Mouse (Mus musculus) subcutaneous adipose tissue, adult 2 months (tissue): ENCODE measurements around the gene Hoxc11. TPM values are rescaled to one million over a fixed set of nuclear protein-coding genes. Genes with fewer than 3 reads are reported as not detected.

ENCODE experiments used
- polyA plus RNA-seq: library from polyadenylated mRNA; depleted of rRNA; stranded (reverse); fragments of >200 nt; gene quantifications from 2 replicates; pipeline ENCODE4 v1.2.3, GENCODE M21; 2012; ENCODE audit warnings: low replicate concordance; rRNA removed

Gene Hoxc11
- polyA plus RNA-seq, result 0.89 and 2.2 TPM in 2 replicates

GRCm38 (mm10) chr15:102954192-102955006 lies at the start of gene Hoxc11:
Gene Hoxc11, plus strand, starts transcription at chr15:102954427.

GRCm38 (mm10) chr15:102921053-102922011 lies 32.9 kb upstream of the Hoxc11 start, which contains the start of gene Hoxc13:
Gene Hoxc13, plus strand, starts transcription at chr15:102921103.

GRCm38 (mm10) chr15:102936279-102936972 lies 17.8 kb upstream of the Hoxc11 start, which contains the start of gene Hoxc12:
Gene Hoxc12, plus strand, starts transcription at chr15:102936757.

GRCm38 (mm10) chr15:102966776-102967311 lies 12.6 kb downstream of the Hoxc11 start, which contains the start of gene Hoxc10:
Gene Hoxc10, plus strand, starts transcription at chr15:102966796.

GRCm38 (mm10) chr15:102967312-102967510 lies 13.0 kb downstream of the Hoxc11 start, which contains the start of gene Hoxc5:
Gene Hoxc5, plus strand, starts transcription at chr15:102967443.

GRCm38 (mm10) chr15:102976171-102976570 lies 21.9 kb downstream of the Hoxc11 start, which contains the start of gene Hoxc9:
Gene Hoxc9, plus strand, starts transcription at chr15:102976439.

GRCm38 (mm10) chr15:102990461-102991397 lies 36.5 kb downstream of the Hoxc11 start, which contains the start of gene Hoxc8:
Gene Hoxc8, plus strand, starts transcription at chr15:102990607.

GRCm38 (mm10) chr15:102997939-102998355 lies 43.7 kb downstream of the Hoxc11 start, which contains the start of gene Hoxc6:
Gene Hoxc6, plus strand, starts transcription at chr15:102998257.

Other genes starting within 250 kb of the Hoxc11 start
- 76.5 and 77.4 TPM in 2 replicates for gene Calcoco1, start 232.2 kb upstream of the Hoxc11 start, polyA plus RNA-seq
- not detected in 2 replicates for gene Hoxc13, start 33.3 kb upstream of the Hoxc11 start, polyA plus RNA-seq
- gene Hoxc12, start 17.7 kb upstream of the Hoxc11 start, polyA plus RNA-seq, result not detected in 2 replicates
- 7.2 and 24.5 TPM in 2 replicates for gene Hoxc10, start 12.4 kb downstream of the Hoxc11 start, polyA plus RNA-seq
- 4.7 and 14.5 TPM in 2 replicates for gene Hoxc5, start 13.0 kb downstream of the Hoxc11 start, polyA plus RNA-seq
- 3.5 and 6.2 TPM in 2 replicates for gene Hoxc9, start 22.0 kb downstream of the Hoxc11 start, polyA plus RNA-seq
- gene Hoxc8, start 36.2 kb downstream of the Hoxc11 start, polyA plus RNA-seq, result 8.0 and 35.1 TPM in 2 replicates
- gene Hoxc6, start 43.8 kb downstream of the Hoxc11 start, polyA plus RNA-seq, result 17.5 and 41.7 TPM in 2 replicates
- 2.0 and 3.9 TPM in 2 replicates for gene Hoxc4, start 64.5 kb downstream of the Hoxc11 start, polyA plus RNA-seq
- 18.0 and 24.1 TPM in 2 replicates for gene Smug1, start 212.7 kb downstream of the Hoxc11 start, polyA plus RNA-seq